Mouse (Mus musculus): ENCODE results near the gene Chrnd. TPM values are rescaled to one million over a fixed set of nuclear protein-coding genes. Genes with fewer than 3 reads are reported as not detected.

Chrnd gene
- polyA plus RNA-seq, 1 experiment, result not detected

- Histone ChIP-seq H3K4me3 (replicated peaks; ENCODE audit: control insufficient read depth, low read depth, low read length) (no peak overlapping the region), H3K27ac (ENCODE audit: control insufficient read depth, insufficient read depth, low read depth, low read length, poor library complexity) (no peak overlapping the region)
- WGBS, result 97% methylated on average over 1 of the region's 1 CpGs
Observed at GRCm38 (mm10) chr1:87226409-87227159, 36.2 kb downstream of the Chrnd start.

DNA sequence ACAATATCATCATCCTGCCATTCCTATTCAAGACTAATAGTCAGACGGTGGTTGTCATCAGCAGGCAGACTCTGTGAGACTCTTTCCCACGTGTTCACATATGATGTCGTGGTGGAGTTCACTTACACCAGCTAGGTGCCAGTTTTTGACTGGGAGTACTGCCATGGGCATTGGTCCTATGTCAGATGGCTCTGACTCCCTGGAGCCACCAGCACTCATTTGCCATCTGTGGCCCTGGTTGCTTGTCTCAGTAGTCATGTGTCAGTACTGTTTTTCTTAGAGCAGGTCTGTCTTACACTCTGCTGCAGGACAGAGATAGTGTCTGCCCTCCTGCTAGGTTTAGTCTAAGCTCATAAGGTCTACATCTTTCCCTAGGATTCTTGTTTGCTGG, 36.7 kb downstream of the Chrnd start:
- H3K27ac ChIP-seq (ENCODE audit: control insufficient read depth, insufficient read depth, low read depth, low read length, poor library complexity), result no peak overlapping the region
- no peaks in the 10 kb centered on the region for H3K4me1 ChIP-seq (ENCODE audit: control insufficient read depth, insufficient read depth, low read length)
- no peak for TF ChIP-seq CTCF (IDR thresholded peaks at IDR 0.05; ENCODE audit: control insufficient read depth, insufficient read depth, low read length)
- no peak for TF ChIP-seq POLR2A (IDR thresholded peaks at IDR 0.05; ENCODE audit: borderline replicate concordance, control insufficient read depth, low read depth, low read length)
- WGBS, result 94% methylated on average over 3 of the region's 3 CpGs
- no peak overlapping the region for H3K4me3 ChIP-seq (replicated peaks; ENCODE audit: control insufficient read depth, low read depth, low read length)

More at GRCm38 (mm10) chr1:87226409-87227159, 36.2 kb downstream of the Chrnd start:
- TF ChIP-seq POLR2A (IDR thresholded peaks at IDR 0.05; ENCODE audit: borderline replicate concordance, control insufficient read depth, low read depth, low read length), result no peak
- TF ChIP-seq CTCF (IDR thresholded peaks at IDR 0.05; ENCODE audit: control insufficient read depth, insufficient read depth, low read length), result no peak
- no peaks in the 10 kb centered on the region for H3K4me1 ChIP-seq (ENCODE audit: control insufficient read depth, insufficient read depth, low read length)

GRCm38 (mm10) chr1:87230606-87231005, 40.2 kb downstream of the Chrnd start:
- no peaks in the 10 kb centered on the region for H3K4me1 ChIP-seq (ENCODE audit: control insufficient read depth, insufficient read depth, low read length)
- H3K27ac ChIP-seq (ENCODE audit: control insufficient read depth, insufficient read depth, low read depth, low read length, poor library complexity), result no peak overlapping the region
- H3K4me3 ChIP-seq (replicated peaks; ENCODE audit: control insufficient read depth, low read depth, low read length), result no peak overlapping the region
- TF ChIP-seq CTCF (IDR thresholded peaks at IDR 0.05; ENCODE audit: control insufficient read depth, insufficient read depth, low read length), result no peak
- TF ChIP-seq POLR2A (IDR thresholded peaks at IDR 0.05; ENCODE audit: borderline replicate concordance, control insufficient read depth, low read depth, low read length), result no peak
- WGBS, result 80% methylated on average over 5 of the region's 5 CpGs

GRCm38 (mm10) chr1:87232197-87232596, 41.8 kb downstream of the Chrnd start:
- Histone ChIP-seq H3K27ac (ENCODE audit: control insufficient read depth, insufficient read depth, low read depth, low read length, poor library complexity) (no peak overlapping the region), H3K4me1 (ENCODE audit: control insufficient read depth, insufficient read depth, low read length) (no peaks in the 10 kb centered on the region), H3K4me3 (replicated peaks; ENCODE audit: control insufficient read depth, low read depth, low read length) (no peak overlapping the region)
- TF ChIP-seq POLR2A (IDR thresholded peaks at IDR 0.05; ENCODE audit: borderline replicate concordance, control insufficient read depth, low read depth, low read length), result no peak
- no peak for TF ChIP-seq CTCF (IDR thresholded peaks at IDR 0.05; ENCODE audit: control insufficient read depth, insufficient read depth, low read length)
- 88% methylated on average over 7 of the region's 7 CpGs for WGBS

DNA sequence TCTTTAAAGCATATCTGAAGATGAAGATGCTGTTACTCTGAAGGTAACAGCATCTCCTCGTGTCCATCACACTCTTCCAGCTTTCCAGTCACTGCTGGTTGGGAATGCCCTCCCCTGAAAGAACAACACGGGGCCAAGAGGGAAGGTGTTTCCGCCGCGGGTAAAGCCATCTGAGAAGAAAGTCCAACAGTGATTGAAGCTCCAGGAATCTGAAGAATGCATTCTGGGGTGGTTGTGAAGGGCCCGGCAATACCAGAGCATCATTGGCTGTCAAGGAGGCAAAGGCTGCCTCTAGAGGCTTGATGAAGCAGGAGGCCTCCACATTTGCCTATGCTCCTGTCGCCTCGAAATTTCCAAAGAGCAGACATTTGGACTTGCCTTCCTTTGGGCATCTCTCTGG, 48.6 kb downstream of the Chrnd start:
- Histone ChIP-seq H3K4me3 (replicated peaks; ENCODE audit: control insufficient read depth, low read depth, low read length) (no peak overlapping the region), H3K4me1 (ENCODE audit: control insufficient read depth, insufficient read depth, low read length) (no peaks in the 10 kb centered on the region), H3K27ac (ENCODE audit: control insufficient read depth, insufficient read depth, low read depth, low read length, poor library complexity) (no peak overlapping the region)
- WGBS, result 88% methylated on average over 8 of the region's 8 CpGs
- TF ChIP-seq CTCF (IDR thresholded peaks at IDR 0.05; ENCODE audit: control insufficient read depth, insufficient read depth, low read length) (no peak), POLR2A (IDR thresholded peaks at IDR 0.05; ENCODE audit: borderline replicate concordance, control insufficient read depth, low read depth, low read length) (no peak)

DNA sequence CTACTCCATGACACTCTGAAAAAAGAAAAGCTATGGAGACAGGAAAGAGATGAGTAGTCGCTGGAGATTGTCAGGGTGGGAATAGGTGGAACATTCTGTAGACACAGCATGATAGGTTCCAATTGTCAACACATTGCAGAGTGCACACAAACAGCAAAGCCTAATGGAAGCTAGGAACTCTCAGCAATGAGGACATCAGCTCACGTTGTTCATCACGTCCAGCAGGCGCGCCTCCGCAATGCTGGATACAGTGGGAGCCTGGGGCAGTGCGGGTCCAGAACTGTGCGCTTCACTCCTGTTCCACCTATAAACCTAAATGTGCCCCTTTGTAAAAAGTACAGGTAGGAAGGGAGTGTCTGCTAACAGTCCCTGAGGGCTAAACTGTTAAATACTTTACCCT, 52.6 kb downstream of the Chrnd start:
- TF ChIP-seq CTCF (IDR thresholded peaks at IDR 0.05; ENCODE audit: control insufficient read depth, insufficient read depth, low read length) (no peak), POLR2A (IDR thresholded peaks at IDR 0.05; ENCODE audit: borderline replicate concordance, control insufficient read depth, low read depth, low read length) (no peak)
- no peaks in the 10 kb centered on the region for H3K4me1 ChIP-seq (ENCODE audit: control insufficient read depth, insufficient read depth, low read length)
- H3K27ac ChIP-seq (ENCODE audit: control insufficient read depth, insufficient read depth, low read depth, low read length, poor library complexity), result no peak overlapping the region
- H3K4me3 ChIP-seq (replicated peaks; ENCODE audit: control insufficient read depth, low read depth, low read length), result no peak overlapping the region
- WGBS, result 91% methylated on average over 8 of the region's 8 CpGs

- TF ChIP-seq POLR2A (IDR thresholded peaks at IDR 0.05; ENCODE audit: borderline replicate concordance, control insufficient read depth, low read depth, low read length) (no peak), CTCF (IDR thresholded peaks at IDR 0.05; ENCODE audit: control insufficient read depth, insufficient read depth, low read length) (no peak)
- WGBS, result 0% methylated on average over 1 of the region's 1 CpGs
- Histone ChIP-seq H3K27ac (ENCODE audit: control insufficient read depth, insufficient read depth, low read depth, low read length, poor library complexity) (no peak overlapping the region), H3K4me1 (ENCODE audit: control insufficient read depth, insufficient read depth, low read length) (no peaks in the 10 kb centered on the region), H3K4me3 (replicated peaks; ENCODE audit: control insufficient read depth, low read depth, low read length) (no peak overlapping the region)
Observed at GRCm38 (mm10) chr1:87245430-87245829, 55.0 kb downstream of the Chrnd start.

GRCm38 (mm10) chr1:87245929-87246815, 55.8 kb downstream of the Chrnd start:
- TF ChIP-seq POLR2A (IDR thresholded peaks at IDR 0.05; ENCODE audit: borderline replicate concordance, control insufficient read depth, low read depth, low read length) (no peak), CTCF (IDR thresholded peaks at IDR 0.05; ENCODE audit: control insufficient read depth, insufficient read depth, low read length) (peak; percentile 91)
- Histone ChIP-seq H3K27ac (ENCODE audit: control insufficient read depth, insufficient read depth, low read depth, low read length, poor library complexity) (no peak overlapping the region), H3K4me1 (ENCODE audit: control insufficient read depth, insufficient read depth, low read length) (no peaks in the 10 kb centered on the region), H3K4me3 (replicated peaks; ENCODE audit: control insufficient read depth, low read depth, low read length) (peak overlapping the region; percentile 3)
- WGBS, result 23% methylated on average over 22 of the region's 22 CpGs

Other genes with a start within 250 kb of the Chrnd start
- not detected in 2 replicates for gene Alppl2, start 100.7 kb upstream of the Chrnd start, polyA plus RNA-seq (2011; ENCODE audit: insufficient read depth, insufficient read length, low replicate concordance, missing spikeins)
- not detected in 2 replicates for gene Alpi, start 89.0 kb upstream of the Chrnd start, polyA plus RNA-seq (2011; ENCODE audit: insufficient read depth, insufficient read length, low replicate concordance, missing spikeins)
- not detected in 2 replicates for gene Akp3, start 65.6 kb upstream of the Chrnd start, polyA plus RNA-seq (2011; ENCODE audit: insufficient read depth, insufficient read length, low replicate concordance, missing spikeins)
- not detected in 2 replicates for gene Ecel1, start 34.1 kb upstream of the Chrnd start, polyA plus RNA-seq (2011; ENCODE audit: insufficient read depth, insufficient read length, low replicate concordance, missing spikeins)
- gene Prss56, start 7.3 kb upstream of the Chrnd start, polyA plus RNA-seq (2011; ENCODE audit: insufficient read depth, insufficient read length, low replicate concordance, missing spikeins), result not detected in 2 replicates
- gene Chrng, start 14.1 kb downstream of the Chrnd start, polyA plus RNA-seq (2011; ENCODE audit: insufficient read depth, insufficient read length, low replicate concordance, missing spikeins), result not detected in 2 replicates
- 47.4 and 67.2 TPM in 2 replicates for gene Eif4e2, start 23.3 kb downstream of the Chrnd start, polyA plus RNA-seq (2011; ENCODE audit: insufficient read depth, insufficient read length, low replicate concordance, missing spikeins)
- gene Efhd1, start 73.8 kb downstream of the Chrnd start, polyA plus RNA-seq (2011; ENCODE audit: insufficient read depth, insufficient read length, low replicate concordance, missing spikeins), result not detected in 2 replicates
- gene Gigyf2, start 136.4 kb downstream of the Chrnd start, polyA plus RNA-seq (2011; ENCODE audit: insufficient read depth, insufficient read length, low replicate concordance, missing spikeins), result 39.0 and 95.1 TPM in 2 replicates
- gene Kcnj13, start 204.1 kb downstream of the Chrnd start, polyA plus RNA-seq (2011; ENCODE audit: insufficient read depth, insufficient read length, low replicate concordance, missing spikeins), result not detected in 2 replicates

Data from bone marrow, adult 2 months (tissue).